Mouse (Mus musculus) megakaryocyte, embryonic 14.5 days (primary cell): ENCODE results near the gene Egfr. TPM values are rescaled to one million over a fixed set of nuclear protein-coding genes. Genes with fewer than 3 reads are reported as not detected.

Experiments used
- H3K27me3 ChIP-seq: replicated peaks from 2 replicates; pipeline ENCODE3; 2012; ENCODE audit warnings: inconsistent platforms
- H3K36me3 ChIP-seq: replicated peaks from 2 replicates; pipeline ENCODE3; 2012; ENCODE audit warnings: low read length, inconsistent platforms, mixed read lengths
- H3K4me1 ChIP-seq: 2 replicates; pipeline ENCODE4 v1.6.1; 2012; ENCODE audit warnings: inconsistent platforms
- H3K4me3 ChIP-seq: replicated peaks from 2 replicates; pipeline ENCODE3; 2012; ENCODE audit warnings: moderate library complexity, mild to moderate bottlenecking, inconsistent platforms
- H3K9me3 ChIP-seq: 2 replicates; pipeline ENCODE4 v1.6.1; 2012; ENCODE audit warnings: inconsistent platforms
- FLI1 ChIP-seq: IDR thresholded peaks from 2 replicates; pipeline ENCODE4 v1.6.1; 2012; ENCODE audit warnings: low read length, inconsistent platforms, mixed read lengths
- GATA1 ChIP-seq: IDR thresholded peaks from 3 replicates; pipeline ENCODE4 v1.6.1; 2012; ENCODE audit warnings: mixed read lengths, low read length, inconsistent platforms, borderline replicate concordance
- polyA plus RNA-seq: library from polyadenylated mRNA; stranded (reverse); fragments of >175 nt; gene quantifications from 2 replicates; pipeline ENCODE4 v1.2.3, GENCODE M21; 2012; ENCODE audit warnings: low replicate concordance; ENCODE audit not compliant: insufficient read depth

The Egfr gene
- polyA plus RNA-seq, 1 experiment = not detected

DNA sequence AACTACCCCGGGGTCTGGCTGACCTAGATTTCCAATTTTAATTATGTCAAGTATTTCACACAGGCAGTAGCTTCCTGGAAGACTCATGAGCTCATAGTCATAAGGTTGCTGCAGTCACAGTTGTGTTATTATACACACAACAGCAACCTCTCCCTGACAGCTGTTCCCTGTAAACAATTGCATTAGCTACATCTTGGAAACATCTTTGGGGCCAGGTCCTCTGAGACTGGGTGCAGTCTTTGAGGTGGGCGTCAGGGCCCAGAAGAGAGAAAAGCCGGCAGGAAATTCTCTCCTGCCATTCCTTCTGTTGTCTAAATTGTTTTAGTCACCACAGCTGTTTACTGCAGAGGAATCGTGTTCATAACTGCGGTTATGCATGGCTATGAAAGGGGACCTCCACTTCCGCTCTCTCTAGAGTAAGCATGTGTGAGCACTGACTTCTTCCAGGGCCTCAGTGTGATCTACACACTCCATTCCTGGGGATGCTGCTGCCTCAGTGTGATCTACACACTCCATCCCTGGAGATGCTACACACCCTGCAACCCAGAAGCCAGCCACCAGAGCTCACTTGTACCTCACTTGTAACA lies 69.8 kb downstream of the Egfr start:
- no peaks in the 10 kb centered on the region for H3K36me3 ChIP-seq
- H3K4me1 ChIP-seq = no peaks in the 10 kb centered on the region
- peaks cover 3% of the 10 kb centered on the region for H3K27me3 ChIP-seq
- H3K4me3 ChIP-seq = no peak overlapping the region
- H3K9me3 ChIP-seq = no peaks in the 10 kb centered on the region
- TF ChIP-seq FLI1 = no peak
- no peak for TF ChIP-seq GATA1

DNA sequence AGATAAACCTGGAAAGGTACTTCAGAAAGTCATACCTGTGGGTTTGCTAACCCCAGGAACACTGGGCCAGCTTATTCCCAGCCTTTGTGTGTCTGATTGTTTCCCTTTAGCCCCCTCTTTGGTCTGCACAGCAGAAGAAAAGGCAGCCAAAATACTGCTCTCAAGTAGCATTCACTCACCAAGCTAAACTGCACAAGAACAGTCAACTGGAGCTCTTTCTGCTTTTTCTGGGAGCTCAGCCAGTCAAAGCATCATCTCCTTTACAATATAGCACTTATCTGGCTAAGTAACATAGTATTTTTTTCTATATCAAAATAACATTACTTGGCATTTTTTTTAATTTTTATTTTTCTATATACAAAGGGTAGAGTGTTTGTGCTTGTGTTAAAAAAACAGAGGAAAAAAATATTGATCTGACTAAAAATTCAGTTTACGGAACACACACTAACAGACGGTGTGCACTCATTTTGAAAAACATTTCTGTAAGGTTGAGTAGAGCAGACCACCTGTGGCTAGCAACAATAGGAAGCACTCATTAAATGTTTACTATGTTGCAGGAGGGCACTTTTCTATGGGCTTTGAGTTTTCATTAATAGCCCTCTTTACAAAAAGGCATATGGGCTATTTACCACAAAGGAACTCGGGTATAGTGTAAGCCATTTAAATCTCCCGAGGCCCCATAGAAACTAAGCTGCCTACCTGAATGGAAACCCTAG lies 72.0 kb downstream of the Egfr start:
- H3K4me1 ChIP-seq = no peaks in the 10 kb centered on the region
- H3K36me3 ChIP-seq = no peaks in the 10 kb centered on the region
- no peak overlapping the region for H3K4me3 ChIP-seq
- H3K27me3 ChIP-seq = peaks cover 2% of the 10 kb centered on the region
- H3K9me3 ChIP-seq = no peaks in the 10 kb centered on the region
- TF ChIP-seq FLI1 = no peak
- no peak for TF ChIP-seq GATA1

DNA sequence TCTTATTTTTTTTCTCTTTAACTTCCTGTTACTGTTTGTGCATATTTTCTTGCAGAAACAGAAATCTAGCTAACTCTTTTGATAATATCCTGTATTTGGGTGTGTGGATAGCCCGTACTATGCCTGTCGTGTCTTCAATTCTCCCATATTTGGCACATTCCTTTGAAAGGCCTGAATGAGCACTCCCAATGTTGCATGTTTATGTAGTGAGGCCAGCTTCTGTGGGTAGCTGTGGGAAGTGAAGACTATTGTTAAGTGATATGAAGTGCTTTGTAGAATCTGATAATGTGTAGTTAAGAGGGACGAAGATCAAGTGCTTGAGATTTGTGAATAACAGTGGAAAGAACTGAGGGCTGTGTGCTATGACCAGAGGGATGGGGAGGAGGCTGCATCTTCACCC lies 77.5 kb downstream of the Egfr start:
- Histone ChIP-seq H3K36me3 (no peaks in the 10 kb centered on the region), H3K9me3 (no peaks in the 10 kb centered on the region), H3K27me3 (no peaks in the 10 kb centered on the region), H3K4me1 (no peaks in the 10 kb centered on the region), H3K4me3 (no peak overlapping the region)
- no peak for TF ChIP-seq FLI1
- TF ChIP-seq GATA1 = no peak

DNA sequence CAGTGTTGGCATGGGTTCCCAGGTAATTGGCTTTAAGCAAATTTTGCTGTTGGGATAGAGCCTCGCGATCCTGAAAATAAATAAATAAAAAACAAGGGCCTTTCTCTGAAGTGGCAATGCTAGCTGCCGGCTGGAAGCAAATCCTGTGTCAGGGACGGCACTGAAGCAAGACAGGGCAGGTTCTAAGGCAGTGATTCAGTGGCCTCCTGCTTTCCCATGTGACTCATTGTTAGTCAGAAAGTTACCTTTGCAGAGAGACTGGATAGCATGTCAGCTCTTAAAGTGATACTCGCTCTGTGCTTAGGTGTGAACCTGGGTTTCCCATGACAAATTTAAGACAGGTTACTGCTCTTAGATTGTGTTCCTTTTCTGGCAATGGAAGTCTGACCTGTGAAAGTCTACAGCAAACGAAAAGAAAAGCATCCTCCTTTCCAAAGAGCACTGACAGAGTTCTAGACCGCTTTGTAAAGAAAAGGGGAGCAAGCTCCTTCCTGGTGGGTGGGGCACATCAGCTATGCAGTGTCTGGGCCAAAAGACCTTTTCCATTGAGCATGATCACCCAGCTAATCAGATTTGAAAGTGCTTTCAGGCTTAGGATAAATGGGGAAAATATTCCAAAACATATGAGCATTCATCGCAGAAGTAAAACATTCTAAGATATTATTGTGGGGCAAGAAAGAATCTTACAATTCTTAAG lies 78.7 kb downstream of the Egfr start:
- Histone ChIP-seq H3K36me3 (no peaks in the 10 kb centered on the region), H3K4me1 (no peaks in the 10 kb centered on the region), H3K27me3 (no peaks in the 10 kb centered on the region), H3K9me3 (no peaks in the 10 kb centered on the region), H3K4me3 (no peak overlapping the region)
- no peak for TF ChIP-seq FLI1
- TF ChIP-seq GATA1 = no peak

DNA sequence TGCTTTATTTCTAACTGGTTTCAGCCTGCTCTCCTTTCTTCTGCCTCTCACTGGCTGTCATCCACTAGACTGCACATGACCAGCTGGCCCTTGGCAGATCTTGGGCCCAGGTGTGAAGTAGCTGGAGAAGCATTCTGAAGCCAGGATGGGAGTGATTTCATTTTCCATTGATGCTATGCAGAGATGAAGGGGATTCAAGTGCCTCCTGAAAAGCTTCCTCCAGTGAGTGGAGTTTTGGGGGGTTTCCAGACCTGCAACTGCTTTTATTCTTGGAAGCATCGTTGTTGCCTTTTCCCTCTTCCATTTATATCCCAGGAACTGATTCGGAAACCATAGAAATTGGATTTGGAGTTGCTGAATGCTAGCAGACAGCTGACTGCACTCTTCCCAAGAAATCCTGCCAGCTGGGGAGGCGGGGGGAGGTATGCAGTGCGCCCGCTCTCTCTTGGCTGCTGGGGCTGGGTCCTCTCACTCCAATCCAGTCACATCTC lies 80.0 kb downstream of the Egfr start:
- no peak for TF ChIP-seq GATA1
- TF ChIP-seq FLI1 = no peak
- Histone ChIP-seq H3K4me3 (no peak overlapping the region), H3K4me1 (no peaks in the 10 kb centered on the region), H3K9me3 (no peaks in the 10 kb centered on the region), H3K36me3 (no peaks in the 10 kb centered on the region), H3K27me3 (no peaks in the 10 kb centered on the region)

DNA sequence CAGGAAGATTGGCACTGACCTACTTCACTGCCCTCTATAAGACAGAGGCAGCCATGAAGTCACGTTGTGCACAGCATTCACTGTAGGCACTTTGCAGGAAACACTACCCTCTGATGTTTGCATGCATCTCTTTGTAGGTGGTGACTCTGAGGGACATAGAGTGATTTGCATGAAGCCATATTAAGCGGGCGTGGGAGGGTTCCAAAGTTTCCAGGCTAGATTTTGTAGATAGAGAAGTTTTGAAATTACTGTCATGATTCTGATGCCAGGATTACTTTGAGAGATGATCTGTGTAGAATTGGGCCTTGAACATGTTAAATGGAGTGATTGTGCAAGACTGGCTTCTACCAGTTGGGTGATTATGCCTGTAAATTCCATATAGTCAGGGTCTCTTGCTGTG lies 86.8 kb downstream of the Egfr start:
- peaks cover 2% of the 10 kb centered on the region for H3K27me3 ChIP-seq
- H3K9me3 ChIP-seq = no peaks in the 10 kb centered on the region
- TF ChIP-seq GATA1 = no peak
- no peak for TF ChIP-seq FLI1
- H3K36me3 ChIP-seq = no peaks in the 10 kb centered on the region
- no peaks in the 10 kb centered on the region for H3K4me1 ChIP-seq
- no peak overlapping the region for H3K4me3 ChIP-seq

DNA sequence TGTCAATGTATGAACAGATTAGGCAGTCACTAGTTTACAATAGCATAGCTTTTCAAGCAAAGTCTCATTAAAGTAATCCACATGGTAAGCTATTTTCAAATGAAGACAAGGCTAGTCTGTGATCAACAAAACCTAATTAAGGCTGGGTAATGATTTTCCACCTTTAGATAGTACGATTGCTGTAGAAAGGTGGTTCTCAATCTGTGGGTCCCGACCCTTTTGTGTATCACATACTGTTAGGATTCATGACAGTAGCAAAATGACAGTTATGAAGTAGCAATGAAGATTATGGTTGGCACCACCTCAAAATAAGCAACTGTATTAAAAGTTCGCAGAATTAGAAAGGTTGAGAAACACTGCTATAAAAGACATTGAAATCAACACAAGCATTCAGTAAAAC lies 90.9 kb downstream of the Egfr start:
- Histone ChIP-seq H3K4me3 (no peak overlapping the region), H3K36me3 (no peaks in the 10 kb centered on the region), H3K9me3 (no peaks in the 10 kb centered on the region), H3K27me3 (peaks cover 5% of the 10 kb centered on the region), H3K4me1 (peaks cover 3% of the 10 kb centered on the region; the same call in 1 of the 2 replicates)
- TF ChIP-seq GATA1 (no peak), FLI1 (no peak)

DNA sequence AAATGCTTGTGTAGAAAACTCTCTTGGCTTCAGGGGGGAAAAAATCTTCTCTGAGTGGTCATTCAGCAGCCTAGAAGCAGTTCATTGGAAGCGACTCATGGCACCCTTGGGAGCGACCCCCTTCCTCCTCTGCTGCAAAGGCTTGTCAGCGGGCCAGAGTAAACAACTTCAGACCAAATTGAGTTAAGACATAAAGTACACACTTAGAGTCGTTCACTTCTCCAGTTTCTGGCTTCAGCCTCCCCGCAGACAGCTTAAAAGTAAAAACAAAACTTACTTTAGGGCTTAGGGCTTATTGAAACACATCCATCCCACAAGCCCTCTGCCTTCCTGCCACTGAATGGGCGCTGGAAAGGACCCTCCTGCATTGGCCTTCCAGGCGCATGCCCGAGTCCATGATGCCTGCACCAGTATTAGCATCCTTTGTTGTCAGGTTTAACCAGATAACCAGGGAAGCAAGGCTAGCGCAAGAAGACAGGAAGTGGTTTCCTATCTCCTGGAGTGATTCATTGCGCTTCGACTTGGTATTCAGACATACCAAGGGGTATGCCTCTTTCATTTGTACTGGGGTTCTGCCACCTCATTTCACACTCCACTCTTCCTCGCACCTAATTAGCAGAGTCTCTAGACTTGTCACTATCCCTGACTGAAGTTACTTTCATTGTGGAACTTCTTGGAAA lies 92.0 kb downstream of the Egfr start:
- peaks cover 3% of the 10 kb centered on the region; the same call in 1 of the 2 replicates for H3K4me1 ChIP-seq
- H3K9me3 ChIP-seq = no peaks in the 10 kb centered on the region
- no peaks in the 10 kb centered on the region for H3K36me3 ChIP-seq
- TF ChIP-seq FLI1 = no peak
- no peak for TF ChIP-seq GATA1
- peaks cover 7% of the 10 kb centered on the region for H3K27me3 ChIP-seq
- H3K4me3 ChIP-seq = no peak overlapping the region

DNA sequence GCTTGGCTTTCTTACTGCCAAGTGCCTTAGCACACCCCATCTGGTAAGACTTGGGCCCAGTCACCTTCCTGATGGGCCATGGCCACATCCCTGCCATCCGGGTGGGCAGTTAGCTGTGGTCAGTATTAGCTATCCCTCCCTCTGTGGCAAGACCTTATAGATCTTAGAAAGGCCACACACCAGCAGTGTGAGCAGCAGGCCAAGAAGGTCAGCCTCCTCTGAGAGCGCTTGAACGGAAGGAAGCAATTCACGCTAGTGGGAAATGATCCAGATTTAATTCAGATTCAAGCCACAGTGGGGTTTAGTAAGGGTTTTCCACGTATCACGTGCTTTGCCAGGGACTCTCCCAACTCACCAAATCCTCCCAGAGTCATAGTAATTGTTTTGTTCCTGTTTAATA lies 96.9 kb downstream of the Egfr start:
- H3K27me3 ChIP-seq = peaks cover 5% of the 10 kb centered on the region
- no peak overlapping the region for H3K4me3 ChIP-seq
- no peaks in the 10 kb centered on the region for H3K36me3 ChIP-seq
- TF ChIP-seq FLI1 (no peak), GATA1 (no peak)
- peaks cover 3% of the 10 kb centered on the region; the same call in 1 of the 2 replicates for H3K4me1 ChIP-seq
- H3K9me3 ChIP-seq = no peaks in the 10 kb centered on the region
